Mouse (Mus musculus) left cerebral cortex, adult 2 months (tissue): ENCODE results near the gene Trpm8. TPM values are rescaled to one million over a fixed set of nuclear protein-coding genes. Genes with fewer than 3 reads are reported as not detected.

Experiments
- DNase-seq, 2 experiments: peaks; one replicate each; pipeline ENCODE4 v3.0.0; 2021 to 2022; ENCODE audit warnings: low spot score in 2 of 2, mixed read lengths in 1 of 2; ENCODE audit errors: extremely low spot score in 1 of 2
- H3K27ac ChIP-seq: fragments of 200-600 bp; 2 replicates; pipeline ENCODE4 v1.8.1; 2022
- H3K4me3 ChIP-seq: fragments of 200-600 bp; 2 replicates; pipeline ENCODE4 v1.8.1; 2022
- CTCF ChIP-seq: fragments of 200-600 bp; IDR thresholded peaks from 2 replicates; pipeline ENCODE4 v1.8.1; 2022; ENCODE audit warnings: antibody characterized with exemption, mild to moderate bottlenecking, moderate library complexity
- intact Hi-C: fragments of 180-260 bp; cut with DNase I; formaldehyde crosslinking; loops from one replicate; pipeline ENCODE4 v1.15.1; 2025
- long read RNA-seq, 2 experiments: library from polyadenylated mRNA; stranded (forward); transcript quantifications; one replicate each; pipeline ENCODE4 v2.0.0; 2021; ENCODE audit warnings: borderline mapping rate in 2 of 2
- total RNA-seq, 2 experiments: library from RNA; stranded (reverse); gene quantifications; 2 replicates each; pipeline ENCODE4 v1.2.3; 2021

Gene Trpm8
- total RNA-seq, result under 1 TPM; 0.23 to 0.26 TPM
- long read RNA-seq, experiment 1, result 0 reads
- long read RNA-seq, experiment 2, result 0 reads

DNA sequence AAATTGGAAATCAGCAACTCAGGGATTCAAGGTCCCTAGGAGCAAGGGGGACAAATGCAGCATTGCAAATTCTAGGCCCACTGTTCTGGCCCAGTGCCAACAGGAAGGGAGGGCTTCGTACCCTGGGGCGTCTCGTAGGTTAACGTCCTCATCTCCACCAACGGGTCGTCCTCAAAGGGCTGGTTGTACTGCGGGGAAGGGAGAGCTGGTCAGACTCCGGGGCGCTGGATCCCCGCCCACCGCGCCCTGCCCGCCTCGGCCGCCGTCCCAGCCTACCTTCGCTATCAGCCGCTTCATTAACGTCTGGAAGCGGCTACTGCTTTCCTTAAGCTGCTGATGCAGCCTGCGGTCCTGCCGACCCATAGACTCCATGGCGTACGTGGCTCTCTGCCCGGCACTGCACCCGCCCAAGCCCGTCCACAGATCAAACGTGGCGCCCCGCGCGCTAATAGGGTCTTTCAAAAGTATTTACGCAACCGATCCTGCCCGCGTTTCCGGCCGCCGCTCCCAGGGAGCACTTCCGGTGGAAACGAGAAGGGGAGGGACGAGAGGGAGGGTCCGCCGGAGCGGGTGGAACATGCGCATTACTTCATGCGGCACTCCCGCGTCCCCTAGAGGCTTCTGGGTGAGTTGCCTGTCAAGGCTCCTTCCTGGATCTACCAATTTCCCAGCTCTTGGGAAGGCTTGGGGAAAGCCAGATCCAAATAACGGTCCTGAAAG lies at the start of gene Trpm8, which contains the start of gene Hjurp:
TSS of gene Trpm8 (plus strand) at position 564 of the 720 bp plus-strand sequence.
TSS of gene Hjurp (minus strand) at position 536 of the 720 bp plus-strand sequence.
- intact Hi-C loops, result no loop called here
- Histone ChIP-seq H3K27ac (peak within 1 kb of the TSS; percentile 4; the same call in 1 of the 2 replicates), H3K4me3 (peak within 1 kb of the TSS; percentile 51)
- TF ChIP-seq CTCF, result no peak; the same call in none of the 2 replicates
- DNase-seq, result peak; percentile 100

DNA sequence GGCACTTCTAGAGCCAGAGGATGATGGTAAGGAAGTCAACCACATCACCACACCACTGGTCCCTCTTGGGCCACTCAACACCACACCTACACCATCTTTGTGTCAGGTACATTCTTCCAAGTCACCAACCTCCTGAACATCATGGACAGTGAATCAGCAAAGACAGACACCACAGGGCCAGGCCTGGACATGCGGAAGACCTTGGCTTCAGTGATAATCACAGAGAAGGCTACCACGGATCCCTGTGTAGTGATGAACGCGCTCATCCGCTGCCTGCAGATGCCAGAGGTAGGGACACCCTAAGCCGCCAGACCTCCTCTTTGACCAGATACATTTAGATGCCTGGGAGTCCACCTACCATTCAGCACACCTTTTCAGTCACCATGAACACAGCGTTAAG lies 49.3 kb upstream of the Trpm8 start:
- intact Hi-C loops, result no loop called here
- no peak for DNase-seq
- no peak for TF ChIP-seq CTCF
- H3K4me3 ChIP-seq, result no peak overlapping the region
- H3K27ac ChIP-seq, result no peak overlapping the region

DNA sequence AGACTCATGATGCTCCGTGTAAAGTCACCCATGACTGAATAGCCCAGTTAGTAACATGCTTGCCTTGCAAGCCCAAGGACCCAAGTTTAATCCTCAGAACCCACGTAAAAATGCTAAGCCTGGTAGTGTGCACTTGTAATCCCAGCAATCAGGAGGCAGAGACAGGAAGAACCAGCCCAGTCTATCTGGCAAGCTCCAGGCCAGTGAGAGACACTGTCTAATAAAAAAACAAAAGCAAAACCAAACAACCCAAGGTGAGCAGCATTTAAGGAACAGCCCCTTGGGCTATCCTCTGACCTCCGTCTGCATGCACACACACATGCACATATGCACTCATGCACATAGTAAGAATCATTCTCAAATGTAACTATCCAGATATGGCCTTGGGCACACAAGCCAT lies 47.9 kb upstream of the Trpm8 start:
- no peak for DNase-seq
- intact Hi-C loops, result no loop called here
- no peak overlapping the region for H3K27ac ChIP-seq
- no peak overlapping the region for H3K4me3 ChIP-seq
- TF ChIP-seq CTCF, result no peak

DNA sequence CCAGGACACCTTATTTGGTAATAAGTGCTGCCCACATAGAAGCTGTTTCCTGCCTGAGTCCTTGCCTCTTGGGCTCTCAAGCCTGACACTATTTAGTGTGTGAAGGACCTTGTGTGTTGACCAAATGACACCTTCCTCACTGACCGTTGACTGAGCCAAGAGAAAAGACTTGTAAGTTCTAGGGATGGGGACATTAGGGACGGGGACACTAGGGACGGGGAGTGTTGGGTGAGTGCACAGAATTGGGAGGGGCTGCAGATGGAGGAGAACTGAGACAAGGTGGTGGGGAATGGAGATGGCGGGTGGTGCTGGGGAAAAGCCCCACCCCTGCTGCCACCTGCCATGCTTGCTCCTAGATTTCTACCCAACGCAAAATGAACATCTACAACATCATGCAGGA lies 47.5 kb upstream of the Trpm8 start:
- no peak for DNase-seq
- intact Hi-C loops, result no loop called here
- Histone ChIP-seq H3K27ac (no peak overlapping the region), H3K4me3 (no peak overlapping the region)
- TF ChIP-seq CTCF, result no peak

DNA sequence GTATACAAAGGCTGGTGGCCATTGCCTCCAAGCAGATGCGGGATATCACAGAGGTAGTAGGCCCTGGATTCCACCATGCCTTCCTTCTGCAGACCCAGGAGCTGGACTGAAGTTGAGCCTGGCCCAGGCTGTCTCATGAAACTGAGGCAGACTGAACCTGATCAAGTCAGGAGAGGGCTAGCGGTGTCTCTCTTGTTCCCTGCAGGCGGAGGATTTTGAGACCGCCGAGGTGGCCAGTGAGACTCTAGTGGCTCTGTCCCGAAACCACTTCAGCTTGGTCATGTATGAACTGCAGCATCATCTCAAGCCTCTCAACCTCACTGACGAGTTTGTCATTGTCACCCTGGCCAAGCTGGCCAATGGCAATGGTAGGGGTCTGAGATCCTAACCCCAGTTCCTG lies 47.0 kb upstream of the Trpm8 start:
- TF ChIP-seq CTCF, result no peak
- intact Hi-C loops, result no loop called here
- Histone ChIP-seq H3K4me3 (no peak overlapping the region), H3K27ac (no peak overlapping the region)
- no peak for DNase-seq

DNA sequence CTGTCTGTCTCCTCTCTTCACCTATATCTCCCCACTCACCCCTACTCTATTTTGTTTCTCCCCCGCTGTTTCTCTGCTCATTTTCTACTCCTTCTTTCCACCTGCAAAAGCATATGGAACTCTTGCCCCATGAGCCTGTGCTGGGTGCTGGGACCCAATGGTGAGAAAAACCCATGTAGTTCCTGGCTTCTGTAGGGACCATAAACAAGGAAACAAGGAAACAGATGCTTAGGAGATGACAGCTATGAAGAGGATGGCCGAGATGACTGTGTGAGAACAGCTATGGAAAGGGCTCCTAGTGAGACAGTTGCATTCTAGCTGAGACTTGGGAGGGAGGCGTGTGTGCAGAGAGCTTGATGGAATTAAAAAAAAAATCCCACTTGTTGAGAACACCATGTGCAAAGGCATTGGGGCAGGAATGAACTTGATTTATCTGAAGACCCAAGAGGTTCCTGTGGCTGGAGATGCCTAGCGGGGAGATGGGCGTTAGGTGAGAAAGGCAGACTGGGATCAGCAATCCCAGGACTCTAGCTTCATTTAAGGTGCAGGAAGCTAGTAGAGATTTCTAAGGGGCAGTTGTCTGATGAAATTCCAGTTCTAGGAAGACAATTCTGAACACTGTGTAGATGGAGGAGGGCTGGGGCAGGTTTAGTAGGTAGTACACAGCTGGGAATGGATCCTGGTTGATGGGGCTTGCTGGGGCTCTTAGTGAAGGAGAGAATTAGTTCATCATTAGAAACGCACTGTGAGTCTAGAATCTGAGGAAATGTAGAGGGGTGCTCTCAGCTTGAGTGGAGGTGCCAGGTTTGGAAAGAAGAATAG lies 46.3 kb upstream of the Trpm8 start:
- TF ChIP-seq CTCF, result no peak
- Histone ChIP-seq H3K4me3 (no peak overlapping the region), H3K27ac (no peak overlapping the region)
- DNase-seq, result no peak
- intact Hi-C loops, result no loop called here

DNA sequence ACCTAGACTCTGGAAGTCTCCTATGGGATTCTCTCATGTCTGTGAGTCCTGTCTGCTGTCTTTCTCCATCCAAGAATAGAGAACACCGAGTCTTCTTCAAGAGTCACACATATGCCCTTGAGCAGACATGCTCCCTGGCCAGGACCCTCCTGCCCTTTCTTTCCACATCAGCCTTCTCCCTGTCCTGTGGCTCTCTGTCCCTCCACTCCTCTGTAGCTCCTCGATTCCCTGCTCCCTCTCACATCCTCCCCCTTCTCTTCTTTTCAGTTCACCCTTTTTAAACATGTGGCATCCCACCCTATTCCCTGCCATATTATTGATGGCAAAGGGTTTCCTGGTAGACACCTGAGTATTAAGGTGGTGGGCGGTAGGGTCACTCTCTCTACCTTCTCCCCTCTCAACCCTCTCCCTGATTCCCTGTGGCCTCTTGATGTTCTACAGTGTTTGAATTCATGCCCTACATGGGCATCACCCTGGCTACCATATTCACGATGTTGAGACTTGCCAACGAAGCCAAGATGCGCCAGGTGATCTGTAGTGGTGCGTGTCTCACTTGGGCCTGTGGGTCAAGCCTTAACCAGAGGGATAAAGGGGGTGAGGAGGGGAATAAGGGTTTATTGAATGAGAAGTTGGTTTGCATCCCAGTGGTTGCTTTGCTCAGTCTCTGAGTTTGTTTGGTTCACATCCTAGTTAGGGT lies 45.5 kb upstream of the Trpm8 start:
- no peak overlapping the region for H3K27ac ChIP-seq
- intact Hi-C loops, result no loop called here
- TF ChIP-seq CTCF, result no peak
- no peak overlapping the region for H3K4me3 ChIP-seq
- no peak for DNase-seq

DNA sequence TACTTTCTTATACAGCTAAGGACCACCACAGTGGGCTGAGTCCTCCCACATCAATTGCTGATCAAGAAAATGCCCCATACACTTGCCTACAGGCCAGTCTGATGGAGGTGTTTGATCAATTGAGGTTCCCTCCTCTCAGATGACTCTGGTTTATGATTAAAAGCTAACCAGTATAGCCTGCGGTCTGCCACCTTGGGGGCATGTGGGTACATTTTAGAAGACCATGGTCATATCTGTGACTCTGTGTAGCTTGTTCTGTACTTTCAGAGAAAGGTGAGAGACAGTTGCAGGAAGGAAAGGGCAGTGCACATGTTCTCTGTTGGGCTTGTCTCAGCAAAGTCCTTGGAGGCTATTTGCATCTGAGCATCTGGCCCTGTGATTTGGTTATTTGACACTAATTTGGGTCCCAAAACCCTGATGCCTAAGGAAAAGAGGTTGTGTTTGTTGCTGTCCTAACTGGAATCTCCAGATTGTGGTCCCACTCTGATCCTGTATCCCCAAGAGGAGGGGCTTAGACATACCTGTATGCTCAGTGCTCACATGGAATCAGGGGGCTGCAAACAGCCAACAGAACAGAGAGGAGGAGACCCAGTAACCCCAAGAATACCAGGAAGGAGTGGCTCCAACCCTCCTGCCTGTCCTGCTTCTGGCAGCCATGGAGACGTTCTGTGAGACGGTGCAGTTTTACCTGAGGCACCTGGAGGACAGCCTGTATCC lies 44.6 kb upstream of the Trpm8 start:
- DNase-seq, result no peak
- intact Hi-C loops, result no loop called here
- H3K27ac ChIP-seq, result no peak overlapping the region
- no peak overlapping the region for H3K4me3 ChIP-seq
- no peak for TF ChIP-seq CTCF

DNA sequence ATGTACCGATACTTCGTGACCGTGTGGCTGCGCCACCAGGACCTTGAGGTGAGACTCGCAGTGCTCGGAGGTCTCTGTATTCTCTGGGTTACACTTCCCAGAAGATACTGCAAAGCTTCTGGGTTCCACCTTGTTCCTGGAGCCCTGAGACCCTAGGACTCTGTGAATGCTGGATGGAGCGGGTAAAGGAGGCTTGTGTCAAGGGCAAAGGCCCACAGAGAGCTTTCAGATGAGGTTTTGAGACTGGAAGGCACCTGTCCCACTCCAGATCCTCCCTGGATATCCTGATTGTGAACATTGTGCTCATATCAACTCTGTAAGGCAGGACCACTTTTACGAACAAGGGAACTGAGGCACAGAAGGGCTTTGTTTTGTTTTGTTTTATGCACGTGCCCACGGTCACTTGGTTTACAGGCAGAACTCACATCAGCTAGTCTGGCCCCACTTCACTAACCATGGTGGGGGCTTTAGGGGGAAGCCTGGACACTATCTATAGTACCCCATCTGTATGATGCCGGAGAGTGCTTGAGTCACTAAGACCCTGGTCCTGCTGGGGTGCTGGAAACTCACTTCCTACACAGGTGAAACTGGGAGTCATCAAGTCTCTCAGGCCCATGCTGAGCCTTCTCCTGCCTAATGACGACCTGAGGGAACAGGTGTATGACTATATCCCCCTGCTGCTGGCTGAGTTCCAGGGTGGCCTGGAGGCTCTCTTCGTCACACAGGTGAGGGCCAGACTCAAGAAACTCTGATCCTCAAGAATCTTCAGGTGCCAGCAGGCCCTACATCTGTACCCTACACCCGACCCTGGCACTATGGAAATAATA lies 43.8 kb upstream of the Trpm8 start:
- no peak for TF ChIP-seq CTCF
- DNase-seq, result no peak
- H3K4me3 ChIP-seq, result no peak overlapping the region
- intact Hi-C loops, result no loop called here
- H3K27ac ChIP-seq, result no peak overlapping the region

DNA sequence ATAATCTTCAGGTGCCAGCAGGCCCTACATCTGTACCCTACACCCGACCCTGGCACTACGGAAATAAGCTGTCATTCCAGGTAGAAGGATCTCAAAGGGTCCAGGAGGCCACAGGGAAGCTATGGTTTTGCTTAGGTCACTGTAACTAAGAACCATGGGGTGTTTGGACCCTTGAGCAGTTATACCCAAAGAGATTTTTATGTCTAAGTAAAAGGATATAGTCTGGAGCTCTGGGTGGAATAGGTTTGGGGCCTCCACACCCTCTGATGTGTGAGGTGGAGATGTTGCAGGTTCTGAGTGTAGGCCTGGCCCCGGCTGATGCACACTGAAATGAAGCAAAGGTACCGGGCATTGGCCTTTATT lies 43.2 kb upstream of the Trpm8 start:
- no peak for DNase-seq
- Histone ChIP-seq H3K4me3 (no peak overlapping the region), H3K27ac (no peak overlapping the region)
- intact Hi-C loops, result no loop called here
- TF ChIP-seq CTCF, result no peak

DNA sequence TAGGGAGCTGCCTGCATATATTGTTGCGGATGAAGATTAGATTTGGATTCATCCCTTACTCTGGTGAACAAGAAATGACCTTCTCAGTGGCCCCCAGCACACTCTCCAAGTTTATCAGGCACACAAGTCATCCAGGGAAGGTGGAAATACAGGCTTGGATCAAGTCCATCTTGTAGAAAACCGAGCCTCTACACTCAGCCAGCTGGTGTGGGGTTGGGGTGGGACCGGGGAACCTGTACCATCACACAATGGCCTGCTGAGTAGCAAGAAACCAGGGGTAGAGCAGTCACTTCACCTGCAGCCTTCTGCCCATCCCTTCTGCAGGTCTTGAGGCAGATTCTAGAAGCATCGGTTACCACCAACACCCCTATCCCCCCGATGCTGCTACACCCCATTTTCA lies 42.8 kb upstream of the Trpm8 start:
- DNase-seq, result no peak
- TF ChIP-seq CTCF, result no peak
- no peak overlapping the region for H3K4me3 ChIP-seq
- H3K27ac ChIP-seq, result no peak overlapping the region
- intact Hi-C loops, result no loop called here
